Mouse (Mus musculus) embryo, embryonic 10.5 days (tissue): ENCODE measurements around the gene Loxl1.

Source experiments
- DNase-seq: peaks from one replicate; pipeline ENCODE4 v3.0.0-alpha.2; 2015; ENCODE audit warnings: low spot score

Gene Loxl1

DNA sequence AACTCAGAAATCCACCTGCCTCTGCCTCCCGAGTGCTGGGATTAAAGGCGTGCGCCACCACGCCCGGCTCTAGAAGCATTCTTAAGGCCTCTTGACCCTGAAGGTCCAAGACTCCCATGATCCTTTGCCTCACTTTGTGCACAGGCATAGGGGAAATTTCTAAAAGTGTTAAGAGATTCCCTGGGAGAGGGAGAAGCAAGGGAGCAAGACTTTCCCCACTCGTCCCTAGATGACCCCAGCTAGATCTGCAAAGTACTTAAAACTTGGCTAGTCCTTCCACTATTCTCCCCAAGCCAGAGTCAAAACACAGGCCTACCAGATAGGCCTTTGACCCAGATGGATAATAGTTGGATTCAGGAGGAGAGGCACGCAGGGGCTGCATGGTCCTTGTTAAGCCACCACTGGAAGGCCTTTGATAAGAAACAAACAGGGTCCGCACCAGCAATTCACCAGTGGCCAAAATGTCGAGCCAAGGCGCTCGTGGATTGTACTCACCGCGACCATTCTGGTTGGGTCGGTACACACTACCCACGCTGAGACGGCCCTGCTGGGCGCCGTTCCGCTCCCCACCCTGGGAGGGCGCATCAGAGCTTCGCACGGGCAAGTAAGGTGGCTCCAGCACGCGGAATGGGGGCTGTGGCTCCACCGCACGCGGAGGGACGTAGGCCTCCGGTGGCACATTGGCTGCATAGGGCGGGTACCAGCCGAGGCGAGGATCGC is 1.6 kb downstream of the Loxl1 start:
- DNase-seq, result no peak

DNA sequence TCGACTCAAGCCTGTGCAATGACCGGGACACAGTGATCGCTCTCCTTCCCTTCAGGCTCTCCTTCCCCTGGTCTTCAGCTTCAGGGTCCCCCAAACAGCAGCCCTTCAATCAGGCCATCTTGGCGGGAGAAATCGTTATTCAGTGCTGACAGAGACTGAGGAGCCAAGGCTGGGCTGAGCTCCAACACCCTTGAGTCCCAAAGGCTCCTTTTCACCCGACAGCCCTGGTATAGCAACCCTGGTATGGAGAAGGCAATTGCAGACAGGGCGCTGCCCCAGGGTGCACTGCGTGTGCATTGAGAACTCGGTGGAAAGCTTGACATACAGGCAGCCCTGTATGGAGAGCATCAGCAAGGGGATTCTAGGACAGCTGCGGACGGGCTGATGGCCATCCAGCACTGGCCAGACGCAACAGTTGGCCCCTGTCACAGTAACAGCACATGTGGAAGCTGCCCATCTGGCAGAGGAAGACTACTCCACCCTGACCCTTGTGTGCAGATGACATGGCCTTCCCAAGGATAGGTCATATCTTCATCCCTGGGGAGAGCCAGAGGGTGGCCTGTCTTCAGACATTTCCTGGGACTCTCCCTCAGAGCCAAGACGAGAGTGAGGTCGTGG is 2.8 kb downstream of the Loxl1 start:
- no peak for DNase-seq

DNA sequence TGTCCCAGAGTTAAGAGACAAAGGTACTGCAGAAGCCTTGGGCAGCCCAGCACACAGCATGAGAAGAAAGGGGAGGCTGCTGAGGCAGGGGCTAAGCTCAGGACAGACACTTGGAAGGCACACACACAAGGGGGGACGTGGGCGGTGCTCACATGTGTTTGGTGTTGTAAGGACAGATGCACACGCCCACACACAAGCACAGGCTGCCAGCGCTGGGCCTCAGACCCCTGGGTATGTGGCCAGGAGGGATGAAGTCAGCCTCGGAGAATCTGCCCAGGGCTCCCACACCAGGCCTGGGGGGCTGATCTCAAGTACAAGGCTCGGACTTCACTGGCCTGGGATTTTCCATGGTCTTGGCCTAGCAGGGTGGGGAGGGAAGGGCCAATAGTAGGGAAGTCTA is 4.6 kb downstream of the Loxl1 start:
- peak; percentile 48 for DNase-seq

DNA sequence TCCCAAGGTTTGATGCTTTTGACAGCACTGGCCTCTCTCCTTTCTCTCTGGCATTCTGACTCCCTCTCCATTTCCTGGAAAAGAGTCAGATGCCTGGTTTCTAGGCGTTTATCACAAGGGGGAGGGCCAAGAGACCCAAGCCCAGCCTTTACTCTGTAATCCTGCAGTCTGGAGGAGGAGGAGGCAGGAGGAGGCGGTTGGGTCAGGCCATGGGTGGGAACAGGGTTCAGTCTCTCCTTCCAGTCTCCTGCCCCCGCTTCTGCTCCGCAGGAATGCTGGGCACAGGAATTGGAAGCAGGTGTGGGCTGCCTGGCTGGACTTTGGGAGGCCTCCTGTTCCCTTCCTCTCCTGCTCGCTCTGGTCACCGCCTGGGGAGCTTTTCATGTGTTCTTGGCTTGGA is 7.3 kb downstream of the Loxl1 start:
- DNase-seq, result peak; percentile 53

DNA sequence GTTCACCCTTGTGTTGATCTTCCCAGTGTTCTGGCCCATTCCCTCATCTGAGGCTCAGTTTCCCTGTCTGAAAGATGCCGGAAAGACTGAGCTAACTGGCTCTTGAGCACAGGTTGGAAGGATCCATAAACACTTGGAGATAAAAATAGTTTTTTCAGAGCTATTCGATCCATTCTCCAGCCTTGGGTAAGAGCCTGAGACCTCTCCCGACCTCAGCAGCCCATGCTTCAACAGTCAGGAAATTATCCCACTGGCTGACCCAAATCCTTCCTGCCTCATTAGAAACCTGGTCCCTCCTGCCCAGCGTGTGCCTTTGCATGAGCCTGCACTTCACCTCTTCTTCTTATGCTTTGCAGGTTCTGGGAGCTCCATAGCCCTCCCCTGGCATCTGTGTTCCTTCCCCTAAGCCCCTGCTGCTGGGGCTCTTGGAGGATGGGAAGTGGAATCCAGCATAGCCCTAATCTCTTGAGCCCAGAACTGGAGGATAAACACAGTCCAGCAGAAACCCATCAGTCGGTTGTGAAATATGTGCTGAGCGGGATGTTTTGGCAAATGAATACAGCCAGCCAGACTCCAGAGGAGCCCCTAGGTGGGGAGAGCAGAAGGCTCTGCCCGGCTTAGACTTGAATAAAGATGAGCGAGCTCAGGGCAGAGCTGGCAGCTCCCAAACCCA is 9.3 kb downstream of the Loxl1 start:
- DNase-seq, result no peak

DNA sequence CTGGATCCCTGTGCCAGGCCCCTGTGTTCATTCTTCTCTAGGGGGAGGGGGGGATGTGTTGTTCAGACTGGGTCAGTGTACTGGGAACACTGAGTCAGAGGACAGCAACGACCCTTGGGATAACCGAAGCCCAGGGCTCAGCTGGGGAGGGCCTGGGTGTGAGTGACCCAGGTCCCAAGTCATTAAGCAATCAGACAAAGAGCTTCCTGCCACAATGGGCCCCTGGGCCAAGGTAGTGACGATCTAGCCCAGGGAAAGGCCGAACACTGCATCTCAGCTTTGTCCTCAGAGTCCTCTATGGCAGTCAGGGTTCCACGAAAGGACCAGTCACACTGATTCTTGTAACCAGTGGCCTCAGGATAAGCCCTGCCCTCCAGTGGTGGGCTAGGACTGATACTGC is 9.9 kb downstream of the Loxl1 start:
- DNase-seq, result no peak

DNA sequence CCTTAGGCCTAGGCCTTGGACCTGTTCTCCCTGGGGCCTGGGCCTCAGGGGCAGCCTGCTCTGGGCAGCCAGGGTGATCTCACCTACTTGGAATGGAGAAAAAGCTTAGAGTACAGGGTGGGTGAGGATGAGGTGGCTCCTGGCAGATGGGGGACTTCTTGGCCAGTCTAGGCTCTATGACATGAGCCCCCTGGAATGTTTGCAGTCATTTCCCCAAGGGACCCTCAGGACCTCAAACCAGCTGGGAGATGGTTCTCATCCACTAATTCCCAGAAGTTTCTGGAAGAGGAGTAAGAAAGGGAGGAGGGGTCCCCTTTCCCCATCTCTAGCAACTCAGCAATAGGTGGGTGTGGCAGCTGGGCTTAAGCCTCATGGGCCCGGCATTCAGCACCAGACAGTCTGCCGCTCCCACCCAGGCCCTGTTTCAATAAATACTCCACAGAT is 13.6 kb downstream of the Loxl1 start:
- DNase-seq, result no peak

DNA sequence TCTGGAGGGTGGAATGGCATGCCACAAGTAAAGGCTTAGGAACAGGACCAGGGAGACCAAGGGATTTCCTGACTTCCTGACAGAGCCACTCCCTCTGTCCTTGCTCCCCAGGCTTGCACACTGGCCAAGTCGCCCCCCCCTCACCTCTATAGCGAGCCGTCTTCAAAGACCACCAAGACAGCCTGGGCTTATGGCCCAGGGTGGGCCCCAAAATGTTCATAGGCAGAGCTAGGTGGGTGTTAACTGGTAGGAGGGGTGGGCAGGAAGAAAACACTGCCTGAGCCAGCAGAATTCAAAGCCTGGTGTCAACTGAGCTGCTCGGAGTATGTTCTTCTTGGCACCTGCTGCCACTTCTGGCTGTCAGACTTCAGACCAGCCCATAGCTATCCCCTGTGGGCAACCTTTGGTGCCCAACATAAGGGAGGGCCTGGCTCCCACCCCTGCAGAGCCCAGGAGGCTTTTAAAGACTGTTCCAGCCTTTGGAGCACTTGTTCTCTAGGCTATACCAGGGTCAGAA is 15.0 kb downstream of the Loxl1 start:
- no peak for DNase-seq

DNA sequence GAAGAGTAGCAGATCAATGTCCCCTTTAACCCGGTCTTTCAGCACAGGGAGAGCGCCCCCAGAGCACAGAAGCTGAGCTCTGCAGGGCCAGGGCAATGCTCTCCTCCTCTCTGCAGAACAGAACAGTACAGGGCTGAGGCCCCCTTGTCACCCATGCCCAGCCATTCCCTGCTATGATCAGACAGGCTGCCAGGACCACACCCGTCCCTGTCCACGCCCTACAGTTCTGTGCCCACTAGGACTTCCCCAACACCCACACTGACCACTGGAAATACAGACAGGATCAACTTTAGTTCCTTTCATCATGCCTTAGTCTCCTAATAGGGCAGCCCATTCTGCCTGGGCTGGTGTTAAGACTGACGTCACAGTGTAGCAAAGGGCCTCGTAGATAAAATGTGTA is 15.9 kb downstream of the Loxl1 start:
- DNase-seq, result no peak

DNA sequence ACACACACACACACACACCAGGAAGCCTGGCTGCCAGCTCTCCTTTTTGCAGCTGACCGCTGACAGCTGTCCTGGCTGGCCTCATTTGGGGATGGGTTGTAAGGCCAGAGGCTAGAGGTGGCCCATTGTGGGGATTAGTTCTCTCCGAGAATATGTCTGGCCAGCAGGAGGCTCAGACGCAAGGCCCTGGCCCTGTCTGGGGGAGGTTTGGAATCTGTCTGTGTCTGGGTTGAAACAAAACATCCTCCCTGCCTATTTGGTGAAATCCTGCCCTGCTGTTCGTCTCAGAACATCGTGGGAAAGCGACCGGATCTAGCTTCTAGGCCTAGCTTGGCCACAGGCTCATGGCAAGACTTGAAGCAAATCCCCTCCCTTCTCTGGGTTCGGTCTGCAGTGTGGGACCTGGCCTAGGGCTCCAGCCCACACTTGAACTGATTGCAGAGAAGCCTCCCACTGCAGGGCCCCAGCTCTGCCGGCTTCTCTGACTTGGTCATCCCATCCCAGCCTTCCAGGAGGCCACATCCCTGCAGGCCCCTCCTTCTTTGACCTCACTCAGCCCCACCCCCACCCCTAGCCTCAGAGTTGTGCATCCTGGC is 17.1 kb downstream of the Loxl1 start:
- peak; percentile 66 for DNase-seq

DNA sequence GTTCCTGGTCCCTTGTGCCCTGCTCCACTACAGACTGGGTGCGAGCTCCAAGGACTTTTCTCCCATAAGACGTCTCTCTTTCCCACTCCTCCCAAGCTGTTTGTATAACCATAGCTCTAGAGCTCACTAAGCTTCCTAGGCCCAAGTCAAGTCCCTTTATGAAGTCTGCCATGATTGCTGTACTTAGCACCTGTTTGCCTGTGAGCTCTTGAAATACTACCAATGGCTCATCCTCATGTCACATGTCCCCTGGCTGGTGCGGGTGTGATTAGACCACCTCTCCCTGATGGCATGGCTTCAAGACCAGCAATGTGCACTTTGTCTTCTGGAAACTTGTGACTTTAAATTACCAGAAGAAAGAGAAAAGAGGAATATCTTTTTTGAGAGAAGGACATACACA is 17.6 kb downstream of the Loxl1 start:
- no peak for DNase-seq

DNA sequence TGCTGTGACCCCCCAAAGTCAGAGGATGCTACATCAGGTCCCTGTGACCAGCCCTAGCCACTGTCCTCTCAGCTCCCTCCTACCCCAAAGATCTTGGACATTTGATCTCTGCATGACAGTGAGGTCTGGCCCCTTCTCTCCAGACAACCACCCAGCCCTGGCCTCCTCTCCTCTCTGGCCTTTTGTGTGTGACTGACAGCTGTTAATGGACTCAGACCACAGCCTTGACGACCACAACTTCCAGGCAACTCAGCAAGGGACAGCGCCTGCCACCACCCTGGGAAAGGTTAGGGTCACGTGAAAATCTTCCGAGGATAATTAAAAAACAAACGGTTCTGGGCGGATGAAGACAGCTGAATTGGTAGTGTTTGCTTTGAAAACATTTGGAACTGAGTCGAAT is 18.5 kb downstream of the Loxl1 start:
- no peak for DNase-seq

DNA sequence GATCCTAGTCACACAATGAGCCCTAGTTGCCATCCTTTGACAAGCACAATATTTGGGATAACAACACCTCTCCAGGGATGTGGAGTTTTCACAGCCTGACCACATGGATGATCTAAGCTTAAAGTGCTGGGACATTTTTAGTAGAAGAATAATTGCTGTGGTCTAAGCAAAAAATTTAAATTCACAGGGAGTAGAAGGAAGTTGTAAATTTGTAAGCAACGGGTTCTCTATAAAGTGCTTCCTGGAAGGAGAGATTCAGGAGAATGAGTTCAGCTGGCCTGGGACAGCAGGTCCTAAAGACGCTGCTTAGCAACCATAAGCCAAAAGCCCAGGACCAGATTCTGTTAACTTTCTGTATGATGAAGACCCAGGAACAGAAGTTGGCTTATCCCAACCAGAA is 23.1 kb downstream of the Loxl1 start:
- no peak for DNase-seq

DNA sequence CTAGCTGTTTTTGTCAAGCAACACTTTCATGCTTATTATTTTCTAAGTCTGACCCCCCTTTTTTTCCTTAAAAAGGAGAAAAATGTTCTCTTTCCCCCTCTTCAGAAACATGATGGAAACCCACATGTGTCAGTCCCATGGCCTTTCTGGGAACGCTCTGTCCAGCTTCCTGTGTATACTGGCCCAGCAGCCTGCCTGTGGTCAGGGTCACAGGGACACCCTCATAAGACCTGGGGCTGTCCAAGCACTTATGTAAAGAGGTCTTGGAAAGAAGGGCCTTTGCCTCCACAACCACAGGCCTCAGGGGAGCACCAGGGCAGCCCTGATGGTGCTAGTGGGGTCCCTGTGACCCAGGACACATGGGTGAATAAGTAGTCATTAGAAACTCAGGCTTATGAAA is 23.9 kb downstream of the Loxl1 start:
- DNase-seq, result no peak

DNA sequence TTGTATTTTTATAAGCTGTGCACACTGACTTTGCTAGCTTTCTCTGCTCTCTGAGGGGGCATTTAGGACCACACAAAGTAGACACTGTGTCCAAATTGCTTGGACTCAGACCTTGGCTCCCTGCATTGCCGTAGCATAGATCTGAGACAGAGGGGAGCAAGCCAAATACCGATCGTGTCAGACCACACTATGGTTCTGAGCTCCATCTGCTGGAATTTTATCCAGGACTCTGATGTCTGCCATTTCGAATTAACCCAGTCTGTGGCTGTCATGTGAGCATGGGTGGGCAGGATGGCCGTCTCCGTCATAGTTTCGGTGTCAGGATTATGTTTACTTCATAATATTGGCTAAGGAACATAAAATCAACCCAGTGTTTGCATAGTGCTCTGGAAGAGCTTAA is 29.6 kb downstream of the Loxl1 start:
- no peak for DNase-seq

DNA sequence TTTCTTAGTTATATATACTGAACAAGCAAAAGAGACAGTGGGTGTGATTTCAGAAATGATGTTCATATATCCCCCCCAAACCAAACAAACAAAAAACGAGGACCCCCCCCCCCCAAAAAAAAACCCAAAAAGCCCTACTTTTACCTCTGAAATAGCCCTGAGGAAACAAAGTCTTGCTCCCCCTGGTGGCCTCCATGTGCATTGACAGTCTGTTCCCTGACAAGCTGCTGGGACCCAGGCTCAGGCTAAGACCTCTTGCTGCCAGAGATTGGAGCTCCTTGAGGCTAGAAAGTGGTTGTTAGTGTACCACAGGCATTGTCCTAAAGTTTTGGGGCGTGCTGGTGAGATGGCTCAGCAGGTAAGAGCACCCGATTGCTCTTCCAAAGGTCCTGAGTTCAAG is 31.4 kb downstream of the Loxl1 start:
- DNase-seq, result peak; percentile 71

DNA sequence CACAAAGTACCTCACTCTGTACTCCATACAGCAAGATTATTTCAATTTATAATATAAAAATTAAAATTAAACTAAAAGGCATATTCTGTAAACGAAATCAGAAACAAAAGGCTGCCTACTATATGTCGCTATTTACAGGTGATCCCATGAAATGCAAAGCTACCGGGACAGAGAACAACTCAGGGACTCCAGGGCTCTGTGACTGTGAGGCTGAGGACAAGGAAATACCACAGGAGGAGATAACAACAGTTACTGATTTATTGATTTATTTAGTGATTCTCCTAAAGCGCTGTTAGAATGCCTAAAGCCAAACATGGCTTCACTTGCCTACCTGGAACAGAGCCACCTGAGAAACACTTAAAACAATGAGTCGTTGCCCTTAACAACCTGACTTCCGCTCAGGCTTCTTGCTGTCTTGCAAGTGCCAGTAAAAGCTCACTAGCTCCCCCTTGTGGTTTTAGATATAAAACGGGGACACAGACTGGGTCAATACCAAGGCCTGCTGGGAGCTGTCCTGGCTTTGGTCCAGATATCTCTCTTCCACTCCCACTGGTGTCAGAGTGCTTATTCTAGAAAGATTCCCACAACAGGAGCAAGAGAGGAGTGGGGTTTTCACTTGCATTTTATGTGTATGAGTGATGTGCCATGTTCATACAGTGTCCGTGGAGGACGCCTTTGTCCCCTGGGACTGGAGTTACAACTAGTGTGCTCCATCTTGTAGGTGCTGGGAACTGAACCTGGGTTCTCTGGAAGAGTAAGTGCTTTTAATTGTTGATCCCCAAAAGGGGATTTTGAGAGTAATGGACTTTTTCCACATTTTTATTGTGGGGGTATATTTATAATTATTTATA is 32.5 kb downstream of the Loxl1 start:
- DNase-seq, result peak; percentile 95

DNA sequence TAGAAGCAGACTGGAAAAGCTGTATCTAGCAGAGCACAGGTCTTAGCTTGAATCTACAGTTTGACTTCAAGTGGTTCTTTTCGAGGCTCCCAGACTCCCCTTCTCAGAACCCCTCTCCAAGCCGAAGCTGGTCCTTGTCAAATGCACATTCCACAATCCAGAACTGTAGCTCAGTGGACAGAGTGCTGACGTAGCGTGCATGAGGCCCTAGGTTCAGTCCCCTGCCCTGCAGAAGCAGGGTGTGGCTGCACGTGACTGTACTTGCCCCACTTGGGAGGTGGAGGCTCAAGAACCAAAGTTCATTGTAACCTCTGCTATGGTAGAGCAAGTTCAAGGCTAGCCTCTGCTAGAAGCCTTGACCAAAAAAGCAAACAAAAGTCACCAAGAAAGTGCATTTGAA is 33.2 kb downstream of the Loxl1 start:
- DNase-seq, result no peak

DNA sequence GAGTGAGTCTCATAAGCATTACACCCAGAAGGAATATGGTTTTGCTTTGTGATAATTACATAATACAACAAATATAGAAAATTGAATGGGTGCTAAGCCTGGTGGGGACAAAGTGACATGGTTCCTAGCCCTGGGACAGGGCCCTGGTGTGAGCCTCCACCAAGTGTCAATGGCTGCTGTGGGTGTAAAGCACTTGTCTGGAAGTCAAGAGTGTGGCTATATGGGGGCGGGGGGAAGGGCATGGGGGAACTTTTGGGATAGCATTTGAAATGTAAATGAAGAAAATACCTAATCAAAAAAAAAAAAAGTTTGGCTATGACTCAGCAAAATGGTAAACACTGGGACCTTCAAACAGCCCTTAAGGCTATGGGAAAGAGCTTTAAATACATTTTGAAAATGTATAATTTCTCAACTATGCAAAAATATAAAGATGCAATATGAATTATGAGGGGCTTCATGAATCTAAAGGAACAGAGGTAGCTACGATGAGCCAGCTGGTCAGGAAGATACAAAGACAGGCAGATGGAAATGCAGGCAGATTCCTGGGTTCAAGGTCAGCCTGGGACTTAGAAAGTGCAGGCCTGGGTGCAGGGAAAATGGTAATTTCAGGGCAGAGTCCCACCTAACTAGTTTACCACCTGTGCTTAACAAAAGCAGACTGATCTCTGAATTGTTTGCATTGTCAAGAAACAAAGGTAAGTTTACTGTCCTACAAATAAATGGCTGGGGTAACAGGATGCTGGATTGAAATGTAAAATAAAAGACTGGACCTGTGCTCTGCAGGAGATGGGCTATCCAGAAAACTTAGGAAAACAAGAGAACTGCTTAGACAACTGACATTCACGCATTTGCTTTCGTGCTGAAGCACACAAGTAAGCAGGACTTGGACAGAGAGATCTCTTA is 33.9 kb downstream of the Loxl1 start:
- DNase-seq, result no peak

DNA sequence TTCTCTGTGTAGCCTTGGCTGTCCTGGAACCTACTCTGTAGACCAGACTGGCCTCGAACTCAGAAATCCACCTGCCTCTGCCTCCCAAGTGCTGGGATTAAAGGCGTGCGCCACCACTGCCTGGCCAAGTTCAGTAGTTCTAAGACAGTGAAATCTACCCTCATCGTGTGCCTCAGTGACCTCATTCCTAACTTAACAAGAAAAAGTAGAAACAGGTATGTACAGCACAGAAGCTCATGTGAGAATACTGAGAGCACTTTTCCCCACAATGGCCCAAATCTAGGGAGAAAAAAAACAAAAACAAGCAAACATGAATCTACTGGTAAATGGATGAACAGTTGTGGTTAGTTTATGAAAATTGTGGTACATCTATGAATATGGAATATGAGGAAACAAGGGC is 34.7 kb downstream of the Loxl1 start:
- no peak for DNase-seq

DNA sequence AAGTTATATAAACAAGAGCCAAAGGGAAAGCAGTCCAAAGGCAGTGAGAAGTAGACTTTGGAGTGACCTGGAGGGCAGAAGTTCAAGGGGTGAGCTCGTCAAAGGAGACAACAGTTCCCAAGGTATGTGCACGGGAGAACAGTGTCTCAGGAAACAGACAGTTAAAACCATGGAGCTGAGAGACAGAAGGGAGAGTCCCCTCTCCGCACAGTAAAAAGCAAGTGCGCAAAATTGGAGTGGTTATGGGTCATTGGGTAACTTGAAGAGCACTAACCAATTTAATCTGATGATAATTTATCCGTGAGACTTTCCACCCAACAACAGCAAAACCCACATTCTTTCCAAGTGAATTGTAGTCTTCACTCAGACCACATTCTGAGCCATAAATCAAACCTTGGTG is 36.6 kb downstream of the Loxl1 start:
- no peak for DNase-seq
